Mouse (Mus musculus): Measurements from ENCODE around the gene Cnksr1.

GRCm38 (mm10) chr4:134263191-134263590 lies 25.0 kb upstream of the Cnksr1 start:
- peak; percentile 50; the same call in 1 of the 2 replicates for TF ChIP-seq ZC3H11A (IDR thresholded peaks at IDR 0.05; ENCODE audit: borderline replicate concordance, low read depth, low read length)
- TF ChIP-seq MAFK (IDR thresholded peaks at IDR 0.05; ENCODE audit: insufficient read depth, low read depth, low read length) = no peak
- no peak for TF ChIP-seq CHD2 (IDR thresholded peaks at IDR 0.05; ENCODE audit: low read depth, low read length)
- TF ChIP-seq ZNF384 (IDR thresholded peaks at IDR 0.05; ENCODE audit: low read depth, low read length) = no peak
- no peak for TF ChIP-seq HCFC1 (IDR thresholded peaks at IDR 0.05; ENCODE audit: borderline replicate concordance, insufficient read depth, low read length)

Data from ES-E14 (cell line).